Mouse (Mus musculus): Measurements from ENCODE around the gene Ifitm3.

- TF ChIP-seq CTCF (conservative IDR thresholded peaks at IDR 0.05; ENCODE audit: insufficient read depth, insufficient read length, low read depth, low read length) (no peak), POLR2A (IDR thresholded peaks at IDR 0.05; ENCODE audit: low read depth, low read length) (no peak)
Measured at GRCm38 (mm10) chr7:141028831-141029230, 18.3 kb upstream of the Ifitm3 start, which contains the start of gene Gm17387.
